Mouse (Mus musculus) olfactory bulb, adult 2 months (tissue): ENCODE measurements at regions not wholly inside any gene's neighbourhood (a gene's known extent, or its start where the extent isn't known, plus 50 kb on each side); places are given as distances from the start of the nearest gene placed in this dataset.

Experiments
- CTCF ChIP-seq: fragments of 200-500 bp; IDR thresholded peaks from 2 replicates; pipeline ENCODE4 v1.5.1; 2012; ENCODE audit warnings: low read depth, mild to moderate bottlenecking, low read length, moderate library complexity; ENCODE audit not compliant: insufficient read depth
- POLR2A ChIP-seq: fragments of 200-500 bp; IDR thresholded peaks from 2 replicates; pipeline ENCODE4 v1.6.1; 2012; ENCODE audit warnings: mild to moderate bottlenecking, low read depth, low read length, moderate library complexity; ENCODE audit not compliant: insufficient read depth

GRCm38 (mm10) chr11:52537819-52538435, 141.7 kb downstream of the 9530068E07Rik start:
- TF ChIP-seq POLR2A (no peak), CTCF (no peak)
